Mouse (Mus musculus) spleen, adult 18-20 months (tissue): ENCODE measurements at regions not wholly inside any gene's neighbourhood (a gene's known extent, or its start where the extent isn't known, plus 50 kb on each side); places are given as distances from the start of the nearest gene placed in this dataset.

Experiments used
- DNase-seq, 2 experiments: peaks; one replicate each; pipeline ENCODE4 v3.0.0; 2022; ENCODE audit warnings: mixed read lengths in 2 of 2

DNA sequence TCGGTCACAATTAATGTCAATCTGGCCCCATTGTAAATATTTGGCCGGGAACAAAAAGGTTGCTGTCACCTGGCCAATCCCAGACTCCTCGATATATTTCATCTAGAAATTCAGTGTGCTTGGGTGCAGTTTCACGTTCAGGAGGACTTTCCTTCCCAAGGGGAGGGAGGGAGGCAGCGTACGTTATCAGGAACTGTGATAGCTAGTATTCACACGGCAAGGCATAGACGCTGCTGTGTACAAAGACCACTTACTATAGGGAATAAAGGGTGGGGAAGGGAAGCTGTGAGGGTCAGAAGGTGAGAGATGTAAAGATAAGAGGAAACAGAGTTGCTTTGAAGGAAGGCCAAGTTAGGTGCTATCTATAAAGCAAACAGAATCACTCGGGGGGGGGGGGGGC, 132.7 kb upstream of the Sox9 start:
- no peak for DNase-seq

DNA sequence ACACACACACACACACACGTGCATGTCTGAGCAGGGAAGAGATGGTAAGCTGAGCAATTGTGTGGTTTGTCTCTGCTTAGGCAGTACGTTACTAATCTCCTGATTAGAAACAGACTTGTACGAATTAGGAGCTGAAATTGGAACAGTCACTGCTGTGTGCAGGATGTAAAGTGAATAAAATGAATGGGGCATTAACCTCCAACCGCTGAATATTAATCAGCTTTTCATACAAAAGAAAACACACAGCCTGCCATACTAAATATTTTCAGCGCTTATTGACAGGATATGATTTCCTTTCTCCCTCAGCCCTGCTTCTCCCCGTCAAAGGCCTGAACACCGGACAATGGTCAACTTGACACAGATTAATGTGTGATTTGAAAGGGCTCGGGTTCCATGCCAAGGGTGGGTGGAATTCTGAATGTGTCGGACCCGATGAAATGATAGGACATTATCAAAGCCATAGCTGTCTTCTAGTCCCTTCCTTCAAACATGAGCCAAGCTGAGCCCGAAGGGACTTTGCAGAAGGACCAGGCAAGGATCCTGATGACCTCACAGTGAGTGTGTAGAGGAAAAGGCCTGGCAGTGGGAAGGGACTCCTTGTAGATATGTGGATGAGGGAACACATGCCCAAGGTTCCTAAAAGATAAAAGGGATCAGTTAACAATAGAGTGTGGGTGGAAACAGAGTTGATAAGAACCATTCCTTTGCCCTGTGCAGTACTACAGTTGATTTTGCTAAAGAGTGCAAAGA, 124.4 kb upstream of the Sox9 start:
- DNase-seq, result no peak

GRCm38 (mm10) chr11:112659911-112660310, 122.1 kb upstream of the Sox9 start:
- no peak for DNase-seq

- no peak for DNase-seq
Measured at GRCm38 (mm10) chr11:112661426-112661825, 120.6 kb upstream of the Sox9 start.

DNA sequence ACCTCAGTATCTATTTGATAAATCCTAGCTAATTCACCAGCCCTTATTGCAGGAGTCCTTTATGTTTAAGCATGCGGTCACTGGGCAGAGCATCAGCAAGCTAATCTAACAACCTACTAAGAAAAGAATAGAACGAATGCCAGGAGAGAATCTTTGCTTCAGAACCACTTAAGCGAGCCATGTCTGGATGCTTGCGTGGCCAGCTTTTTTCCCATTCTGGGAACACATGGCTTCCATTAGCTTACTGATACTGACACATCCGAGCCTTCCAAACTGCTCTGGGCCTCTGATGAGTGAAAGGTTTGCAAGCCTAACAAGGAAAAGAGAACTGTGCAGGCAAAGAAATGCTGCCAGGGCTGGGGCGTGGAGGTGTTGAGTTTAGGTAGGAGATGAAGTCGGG, 114.7 kb upstream of the Sox9 start:
- no peak for DNase-seq

DNA sequence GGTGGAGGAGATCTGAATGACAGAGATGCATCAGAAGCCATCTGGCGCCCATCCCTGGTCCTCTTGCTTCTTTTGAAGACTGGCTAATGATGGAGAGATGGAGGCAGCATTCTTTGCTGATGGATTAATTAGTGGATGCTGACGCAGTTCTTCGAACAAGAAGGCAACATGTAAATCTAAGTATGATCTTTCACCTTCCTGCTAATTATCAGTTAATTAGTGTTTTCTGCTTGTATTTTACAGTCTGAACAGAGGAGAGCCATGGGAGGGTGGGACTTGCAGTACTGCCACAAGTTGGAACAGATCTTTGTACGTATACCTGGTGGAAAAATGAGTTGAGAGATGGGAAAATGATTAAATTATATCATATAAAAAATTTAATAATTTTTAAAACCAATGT, 109.9 kb upstream of the Sox9 start:
- no peak for DNase-seq

- no peak for DNase-seq
Measured at GRCm38 (mm10) chr11:112690047-112690446, 92.0 kb upstream of the Sox9 start.

DNA sequence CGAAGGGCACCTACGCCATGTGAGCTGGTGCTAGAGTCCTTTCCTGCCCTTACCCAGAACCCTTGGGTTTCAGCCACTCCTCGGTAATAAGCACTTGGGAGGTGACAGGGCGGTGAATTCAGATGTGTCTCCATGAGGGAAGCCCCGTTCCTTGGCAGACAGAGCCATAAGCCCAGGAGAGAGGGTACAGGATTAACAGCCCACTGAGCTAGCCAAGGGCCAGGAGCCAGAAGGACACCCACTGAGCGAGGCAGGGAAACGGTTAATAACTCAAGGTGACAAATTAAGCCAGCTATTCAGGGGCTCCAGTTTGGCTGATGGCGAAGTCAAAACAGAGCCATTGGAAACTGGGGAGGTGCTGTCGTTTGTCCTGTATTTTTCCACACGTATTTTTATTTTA, 75.9 kb upstream of the Sox9 start:
- no peak for DNase-seq

- DNase-seq, result no peak
Measured at GRCm38 (mm10) chr11:112708119-112708730, 73.8 kb upstream of the Sox9 start.

GRCm38 (mm10) chr11:112711656-112712055, 70.4 kb upstream of the Sox9 start:
- DNase-seq, result no peak

- DNase-seq, result no peak
Measured at GRCm38 (mm10) chr11:112718547-112718946, 63.5 kb upstream of the Sox9 start.

DNA sequence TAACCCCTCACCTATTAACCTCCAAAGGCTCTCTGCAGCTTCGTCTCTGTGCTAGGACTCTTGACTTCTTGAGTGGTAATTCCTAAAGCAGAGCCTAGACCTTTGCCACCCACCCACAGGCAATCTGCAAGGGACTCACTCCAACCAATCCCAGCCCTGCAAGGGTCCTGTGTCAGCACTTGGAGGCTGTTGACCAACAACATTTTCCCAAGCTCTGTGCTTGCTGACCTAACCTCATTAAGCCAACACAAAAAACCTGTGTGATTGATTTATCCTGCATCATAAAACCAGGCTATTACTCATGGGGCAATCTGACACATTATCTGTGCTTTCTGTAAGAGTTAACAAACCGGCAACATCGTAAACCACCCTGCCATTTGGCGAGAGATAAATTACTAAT, 61.4 kb upstream of the Sox9 start:
- no peak for DNase-seq

DNA sequence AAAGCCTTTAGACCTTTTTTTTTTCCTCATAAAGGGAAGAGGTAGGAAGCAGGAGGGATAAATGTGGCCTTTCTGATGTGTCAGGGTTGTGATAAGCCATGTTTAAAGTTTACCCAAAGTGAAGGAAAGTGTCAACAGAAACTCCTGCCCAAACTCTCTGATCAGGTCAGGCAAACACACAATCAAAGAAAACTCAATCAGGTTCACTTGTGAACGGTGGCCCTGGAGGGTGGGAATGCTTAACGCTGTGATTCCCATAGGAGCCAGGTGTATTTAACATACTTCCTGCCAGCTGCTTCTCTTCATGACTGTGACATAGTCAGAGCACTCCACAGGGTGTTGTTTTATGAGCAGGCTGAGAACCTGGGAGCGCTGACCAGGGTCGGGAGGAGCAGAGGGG, 59.1 kb upstream of the Sox9 start:
- no peak for DNase-seq

DNA sequence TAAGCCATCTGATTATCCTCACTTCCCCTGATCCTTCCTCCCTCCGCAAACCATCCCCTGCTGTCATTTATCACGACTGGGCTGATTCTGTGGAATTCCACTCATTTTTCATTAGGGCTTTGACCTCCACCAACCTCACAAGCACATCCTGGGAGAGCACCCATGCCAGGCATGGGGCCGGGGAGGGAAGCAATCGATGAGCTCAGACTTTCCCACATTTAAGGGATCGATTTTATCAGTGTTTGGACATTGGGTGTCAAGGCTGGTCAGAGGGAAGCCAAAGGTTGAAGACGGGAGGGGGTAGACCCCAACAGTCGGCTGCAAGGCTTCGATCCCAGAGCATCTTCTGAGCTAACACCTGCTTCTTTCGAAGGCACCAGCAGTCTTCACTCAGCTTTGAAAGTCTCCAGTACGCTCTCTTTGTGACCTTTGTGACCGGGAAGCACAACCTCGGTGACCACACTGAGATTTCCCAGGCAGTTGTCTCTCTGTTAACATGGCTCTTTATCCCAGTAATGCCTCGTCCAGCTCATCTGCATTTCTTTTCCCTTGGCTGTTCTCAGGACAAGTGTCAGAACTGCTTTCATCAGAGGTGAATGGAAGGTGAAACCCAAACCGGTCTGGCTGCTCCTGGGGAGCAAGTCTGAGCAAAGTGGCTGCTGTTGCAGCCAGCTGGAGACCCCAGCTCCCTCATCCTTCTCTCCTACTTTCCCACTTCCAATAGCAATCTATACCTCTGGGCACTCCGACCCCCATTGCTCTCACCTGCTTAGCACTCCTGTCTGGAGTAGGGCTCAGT, 53.7 kb upstream of the Sox9 start:
- DNase-seq, result no peak
